Mouse (Mus musculus): Measurements from ENCODE around the gene Hjurp. TPM values are rescaled to one million over a fixed set of nuclear protein-coding genes. Genes with fewer than 3 reads are reported as not detected.

Hjurp gene
- total and polyA plus RNA-seq, 3 experiments: 52.9 to 327 (median 221) TPM

DNA sequence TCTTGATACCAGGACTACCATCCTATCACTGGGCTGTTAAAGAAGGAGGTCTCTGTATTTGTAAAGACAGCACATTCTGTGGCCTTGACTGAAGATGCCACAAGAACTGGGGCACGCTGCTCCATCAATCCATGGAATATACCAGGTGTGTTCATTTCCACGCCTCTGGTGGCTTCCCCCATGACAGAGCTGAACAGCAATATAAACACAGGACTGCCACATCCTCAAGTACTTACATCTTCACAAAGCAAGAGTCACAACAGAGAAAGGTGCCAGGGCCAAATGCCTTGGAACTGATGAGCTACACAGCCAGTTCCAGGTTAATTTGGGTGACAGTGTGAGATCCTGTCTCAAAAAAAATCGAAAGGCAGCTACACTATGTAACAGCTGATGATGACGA lies 3.6 kb downstream of the Hjurp start:
- no peak for ATAC-seq (ENCODE audit: extremely low read depth, insufficient number of reproducible peaks, low FRiP score, poor library complexity, severe bottlenecking)
- no peak for DNase-seq (ENCODE audit: low spot score)
- TF ChIP-seq POLR2AphosphoS5 (IDR thresholded peaks at IDR 0.05; ENCODE audit: insufficient replicate concordance, low read depth, low read length) (no peak), TAL1 (conservative IDR thresholded peaks at IDR 0.05; ENCODE audit: low read depth, low read length) (no peak), GATA2 (IDR thresholded peaks at IDR 0.05; ENCODE audit: borderline replicate concordance, low read depth, low read length) (no peak), CTCF (IDR thresholded peaks at IDR 0.05; ENCODE audit: low read depth, low read length) (no peak), GATA1 (IDR thresholded peaks at IDR 0.05; ENCODE audit: borderline replicate concordance, low read length) (no peak)
- Histone ChIP-seq H3K36me3 (replicated peaks) (peaks cover 72% of the 10 kb centered on the region), H3K9me3 (replicated peaks) (no peaks in the 10 kb centered on the region; the same call in 1 of the 2 replicates), H3K27me3 (ENCODE audit: insufficient read depth, low read length) (no peaks in the 10 kb centered on the region), H3K4me1 (ENCODE audit: insufficient read depth, low read depth, low read length) (peaks cover 44% of the 10 kb centered on the region), H3K4me3 (ENCODE audit: low read depth, low read length) (no peak overlapping the region)

DNA sequence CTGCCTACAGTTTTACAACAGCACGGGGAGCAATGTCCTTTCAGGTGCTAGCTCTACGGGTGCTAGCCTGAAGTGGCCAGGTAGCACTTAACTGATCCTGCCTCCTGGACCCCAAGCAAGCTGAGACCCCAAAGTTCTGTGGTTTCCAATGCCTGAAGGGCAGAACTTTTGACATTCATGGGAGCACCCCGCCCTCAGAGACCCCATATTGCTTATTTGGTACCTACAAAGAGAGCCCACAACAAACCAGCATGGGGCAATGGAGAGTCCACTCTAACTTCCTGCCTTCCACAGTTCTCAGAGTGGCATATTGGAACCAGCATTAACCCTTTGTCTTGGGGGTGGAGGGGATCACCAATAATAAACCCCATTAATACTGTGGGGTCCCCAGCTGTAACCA lies 4.1 kb downstream of the Hjurp start:
- H3K27me3 ChIP-seq (ENCODE audit: insufficient read depth, low read length): no peaks in the 10 kb centered on the region
- H3K36me3 ChIP-seq (replicated peaks): peaks cover 77% of the 10 kb centered on the region
- DNase-seq (ENCODE audit: low spot score) (no peak), ATAC-seq (ENCODE audit: extremely low read depth, insufficient number of reproducible peaks, low FRiP score, poor library complexity, severe bottlenecking) (no peak)
- H3K4me1 ChIP-seq (ENCODE audit: insufficient read depth, low read depth, low read length): peaks cover 45% of the 10 kb centered on the region
- TF ChIP-seq TAL1 (conservative IDR thresholded peaks at IDR 0.05; ENCODE audit: low read depth, low read length) (no peak), GATA1 (IDR thresholded peaks at IDR 0.05; ENCODE audit: borderline replicate concordance, low read length) (no peak), GATA2 (IDR thresholded peaks at IDR 0.05; ENCODE audit: borderline replicate concordance, low read depth, low read length) (no peak), POLR2AphosphoS5 (IDR thresholded peaks at IDR 0.05; ENCODE audit: insufficient replicate concordance, low read depth, low read length) (no peak), CTCF (IDR thresholded peaks at IDR 0.05; ENCODE audit: low read depth, low read length) (no peak)
- H3K4me3 ChIP-seq (ENCODE audit: low read depth, low read length): no peak overlapping the region
- no peaks in the 10 kb centered on the region; the same call in 1 of the 2 replicates for H3K9me3 ChIP-seq (replicated peaks)

DNA sequence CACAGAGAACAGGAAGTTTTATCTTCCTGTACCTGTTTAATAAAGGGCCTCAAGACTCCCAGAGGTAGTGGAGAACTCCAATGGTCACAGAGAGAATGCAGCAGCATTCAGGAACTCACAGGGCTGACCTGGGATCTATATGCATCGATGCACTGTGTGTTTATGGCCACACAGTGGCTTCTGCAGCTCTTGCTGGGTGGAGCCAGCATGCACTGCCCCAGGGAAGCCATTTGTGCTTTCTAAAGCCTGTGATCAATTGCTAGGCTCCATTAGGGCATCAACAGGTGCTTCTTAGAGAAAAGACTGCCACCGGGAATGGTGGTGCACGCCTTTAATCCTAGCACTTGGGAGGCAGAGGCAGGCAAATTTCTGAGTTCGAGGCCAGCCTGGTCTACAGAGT lies 4.6 kb downstream of the Hjurp start:
- DNase-seq (ENCODE audit: low spot score) (no peak), ATAC-seq (ENCODE audit: extremely low read depth, insufficient number of reproducible peaks, low FRiP score, poor library complexity, severe bottlenecking) (no peak)
- H3K36me3 ChIP-seq (replicated peaks): peaks cover 82% of the 10 kb centered on the region
- H3K4me3 ChIP-seq (ENCODE audit: low read depth, low read length): no peak overlapping the region
- TF ChIP-seq GATA1 (IDR thresholded peaks at IDR 0.05; ENCODE audit: borderline replicate concordance, low read length) (no peak), TAL1 (conservative IDR thresholded peaks at IDR 0.05; ENCODE audit: low read depth, low read length) (no peak), GATA2 (IDR thresholded peaks at IDR 0.05; ENCODE audit: borderline replicate concordance, low read depth, low read length) (no peak), CTCF (IDR thresholded peaks at IDR 0.05; ENCODE audit: low read depth, low read length) (no peak), POLR2AphosphoS5 (IDR thresholded peaks at IDR 0.05; ENCODE audit: insufficient replicate concordance, low read depth, low read length) (no peak)
- no peaks in the 10 kb centered on the region; the same call in 1 of the 2 replicates for H3K9me3 ChIP-seq (replicated peaks)
- peaks cover 41% of the 10 kb centered on the region for H3K4me1 ChIP-seq (ENCODE audit: insufficient read depth, low read depth, low read length)
- H3K27me3 ChIP-seq (ENCODE audit: insufficient read depth, low read length): no peaks in the 10 kb centered on the region

DNA sequence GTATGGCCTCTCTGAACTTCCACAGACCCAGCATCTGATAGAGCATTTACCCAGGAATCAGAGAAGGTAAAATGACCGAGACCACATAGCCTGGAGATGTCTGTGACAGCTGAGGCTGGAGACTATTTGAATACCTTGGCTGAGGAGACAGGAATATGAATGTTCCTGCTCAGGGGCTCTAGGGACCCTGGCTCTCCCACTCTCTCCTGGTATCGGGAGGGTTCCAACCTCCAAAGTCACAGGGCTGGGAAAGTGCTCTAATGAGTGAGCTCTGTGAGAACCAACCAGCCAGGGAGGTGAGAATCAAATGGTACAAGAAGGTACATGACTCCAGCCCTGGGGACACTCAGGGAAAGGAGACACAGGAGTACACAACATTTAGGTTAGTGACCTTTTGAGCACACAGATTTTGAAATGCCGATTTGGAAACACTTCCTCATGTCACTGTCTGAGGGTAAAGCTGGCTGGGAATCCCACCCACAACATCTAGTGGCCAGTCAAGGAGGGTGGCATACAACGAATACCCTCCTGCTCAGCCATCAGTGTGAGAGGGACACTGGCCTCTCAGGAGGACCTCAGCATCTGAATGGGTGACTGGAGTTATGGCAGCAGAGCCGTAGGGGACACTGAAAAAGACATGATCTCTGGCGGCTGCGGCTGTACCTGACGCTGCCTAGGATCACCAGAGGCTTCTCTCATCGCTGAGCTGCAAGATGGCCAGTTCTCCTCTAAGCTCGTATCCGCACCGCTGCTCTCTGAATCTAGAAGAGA lies 7.7 kb downstream of the Hjurp start:
- TF ChIP-seq POLR2AphosphoS5 (IDR thresholded peaks at IDR 0.05; ENCODE audit: insufficient replicate concordance, low read depth, low read length) (no peak), CTCF (IDR thresholded peaks at IDR 0.05; ENCODE audit: low read depth, low read length) (no peak), TAL1 (conservative IDR thresholded peaks at IDR 0.05; ENCODE audit: low read depth, low read length) (no peak), GATA1 (IDR thresholded peaks at IDR 0.05; ENCODE audit: borderline replicate concordance, low read length) (no peak), GATA2 (IDR thresholded peaks at IDR 0.05; ENCODE audit: borderline replicate concordance, low read depth, low read length) (no peak)
- DNase-seq (ENCODE audit: low spot score) (no peak), ATAC-seq (ENCODE audit: extremely low read depth, insufficient number of reproducible peaks, low FRiP score, poor library complexity, severe bottlenecking) (no peak)
- Histone ChIP-seq H3K27me3 (ENCODE audit: insufficient read depth, low read length) (no peaks in the 10 kb centered on the region), H3K4me3 (ENCODE audit: low read depth, low read length) (peak overlapping the region; percentile 0; the same call in 1 of the 2 replicates), H3K9me3 (replicated peaks) (no peaks in the 10 kb centered on the region; the same call in 1 of the 2 replicates), H3K4me1 (ENCODE audit: insufficient read depth, low read depth, low read length) (peaks cover 22% of the 10 kb centered on the region), H3K36me3 (replicated peaks) (peaks cover 97% of the 10 kb centered on the region)

DNA sequence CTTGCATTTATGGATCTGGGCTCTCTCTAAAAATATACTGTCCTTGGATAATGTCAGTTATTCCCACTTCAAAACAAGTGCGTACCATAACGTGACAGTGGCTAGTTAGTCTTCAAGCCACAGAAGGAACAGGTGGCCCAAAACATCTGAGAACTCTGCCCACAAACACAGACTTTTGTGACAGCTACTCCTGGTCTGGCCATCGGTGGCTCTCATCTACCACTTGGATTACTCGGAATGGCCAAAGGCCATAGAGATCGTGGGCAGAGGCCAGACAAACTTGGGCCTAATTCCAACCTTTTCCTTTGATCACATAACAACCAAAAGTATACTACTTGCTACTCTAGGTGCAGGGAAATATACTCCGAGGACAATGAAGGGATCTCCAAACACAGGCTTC lies 9.4 kb downstream of the Hjurp start:
- DNase-seq (ENCODE audit: low spot score) (no peak), ATAC-seq (ENCODE audit: extremely low read depth, insufficient number of reproducible peaks, low FRiP score, poor library complexity, severe bottlenecking) (no peak)
- no peaks in the 10 kb centered on the region for H3K27me3 ChIP-seq (ENCODE audit: insufficient read depth, low read length)
- TF ChIP-seq GATA2 (IDR thresholded peaks at IDR 0.05; ENCODE audit: borderline replicate concordance, low read depth, low read length): no peak
- TF ChIP-seq TAL1 (conservative IDR thresholded peaks at IDR 0.05; ENCODE audit: low read depth, low read length): no peak
- no peak for TF ChIP-seq CTCF (IDR thresholded peaks at IDR 0.05; ENCODE audit: low read depth, low read length)
- TF ChIP-seq GATA1 (IDR thresholded peaks at IDR 0.05; ENCODE audit: borderline replicate concordance, low read length): no peak
- no peak; the same call in 1 of the 2 replicates for TF ChIP-seq POLR2AphosphoS5 (IDR thresholded peaks at IDR 0.05; ENCODE audit: insufficient replicate concordance, low read depth, low read length)
- peaks cover 12% of the 10 kb centered on the region; the same call in 1 of the 2 replicates for H3K4me1 ChIP-seq (ENCODE audit: insufficient read depth, low read depth, low read length)
- no peak overlapping the region for H3K4me3 ChIP-seq (ENCODE audit: low read depth, low read length)
- H3K9me3 ChIP-seq (replicated peaks): no peaks in the 10 kb centered on the region; the same call in 1 of the 2 replicates
- peaks cover 97% of the 10 kb centered on the region for H3K36me3 ChIP-seq (replicated peaks)

DNA sequence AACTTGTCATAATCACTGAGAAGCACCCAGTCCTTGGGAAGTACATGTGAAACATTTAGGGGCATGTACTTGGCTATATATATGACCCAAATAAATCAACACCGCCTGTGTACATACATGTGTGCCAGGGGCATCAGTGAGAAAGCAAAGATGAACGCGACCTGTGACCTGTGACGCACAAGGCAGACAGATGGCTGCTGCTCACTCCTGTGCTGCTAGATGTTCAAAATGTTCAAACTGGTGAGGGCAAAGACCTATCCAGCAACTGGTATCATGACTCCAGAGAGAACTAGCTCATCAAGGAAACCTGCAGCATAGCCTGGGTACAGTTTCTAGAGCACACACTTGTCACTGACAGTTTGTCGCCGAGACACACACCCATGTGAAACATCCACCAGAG lies 9.9 kb downstream of the Hjurp start:
- DNase-seq (ENCODE audit: low spot score) (no peak), ATAC-seq (ENCODE audit: extremely low read depth, insufficient number of reproducible peaks, low FRiP score, poor library complexity, severe bottlenecking) (no peak)
- no peak for TF ChIP-seq GATA2 (IDR thresholded peaks at IDR 0.05; ENCODE audit: borderline replicate concordance, low read depth, low read length)
- peak; percentile 29 for TF ChIP-seq POLR2AphosphoS5 (IDR thresholded peaks at IDR 0.05; ENCODE audit: insufficient replicate concordance, low read depth, low read length)
- Histone ChIP-seq H3K36me3 (replicated peaks) (peaks cover 97% of the 10 kb centered on the region), H3K4me3 (ENCODE audit: low read depth, low read length) (no peak overlapping the region), H3K9me3 (replicated peaks) (no peaks in the 10 kb centered on the region; the same call in 1 of the 2 replicates), H3K27me3 (ENCODE audit: insufficient read depth, low read length) (no peaks in the 10 kb centered on the region), H3K4me1 (ENCODE audit: insufficient read depth, low read depth, low read length) (peaks cover 17% of the 10 kb centered on the region; the same call in 1 of the 2 replicates)
